Mouse (Mus musculus) liver, embryonic 16.5 days (tissue): ENCODE results near the gene Tex11. TPM values are rescaled to one million over a fixed set of nuclear protein-coding genes. Genes with fewer than 3 reads are reported as not detected.

Experiments
- ATAC-seq: fragments of 200-750 bp; cut with Nextera tagmentation; 2 replicates; pipeline ENCODE4 v1.8.0; 2017; ENCODE audit warnings: low read depth, mild to moderate bottlenecking, moderate number of reproducible peaks, moderate library complexity
- H3K27ac ChIP-seq: fragments of 300-500 bp; sonication (generic); 2 replicates; pipeline ENCODE4 v1.5.1; 2014; ENCODE audit warnings: mild to moderate bottlenecking, low read length
- H3K27me3 ChIP-seq: fragments of 300-500 bp; sonication (generic); 2 replicates; pipeline ENCODE4 v1.6.1; 2014; ENCODE audit warnings: low read depth, low read length, mixed read lengths; ENCODE audit not compliant: control insufficient read depth, insufficient read depth
- H3K36me3 ChIP-seq: fragments of 300-500 bp; sonication (generic); 2 replicates; pipeline ENCODE4 v1.6.1; 2014; ENCODE audit warnings: mild to moderate bottlenecking; ENCODE audit not compliant: control insufficient read depth, insufficient read depth
- H3K4me1 ChIP-seq: fragments of 300-500 bp; sonication (generic); 2 replicates; pipeline ENCODE4 v1.6.1; 2014; ENCODE audit warnings: low read depth, low read length, mixed read lengths; ENCODE audit not compliant: control insufficient read depth
- H3K4me2 ChIP-seq: fragments of 300-500 bp; sonication (generic); 2 replicates; pipeline ENCODE4 v1.6.1; 2014; ENCODE audit warnings: low read depth, low read length, mixed read lengths
- H3K4me3 ChIP-seq: fragments of 300-500 bp; sonication (generic); 2 replicates; pipeline ENCODE4 v1.5.1; 2014; ENCODE audit warnings: low read depth, mild to moderate bottlenecking, low read length
- H3K9ac ChIP-seq: fragments of 300-500 bp; sonication (generic); 2 replicates; pipeline ENCODE4 v1.6.1; 2014; ENCODE audit warnings: low read depth, low read length
- H3K9me3 ChIP-seq: fragments of 300-500 bp; sonication (generic); replicated peaks from 2 replicates; pipeline ENCODE4 v1.6.1; 2016; ENCODE audit warnings: low read length; ENCODE audit not compliant: control insufficient read depth
- WGBS: fragments of 180-500 bp; shearing (Covaris S2); extraction: QIAGEN DNeasy Blood & Tissue Kit; methylation state at CpG from one replicate; pipeline ENCODE4 v1.1.7; 2014; ENCODE audit not compliant: insufficient replicate concordance; 5-methylcytosine and 5-hydroxymethylcytosine counted together
- polyA plus RNA-seq: library from polyadenylated mRNA; unstranded; fragments of >200 nt; fragmentation: Nextera tagmentation; extraction: Ambion mirVana; gene quantifications from 2 replicates; pipeline ENCODE4 v1.2.1, GENCODE M21; 2015

The Tex11 gene
- polyA plus RNA-seq, 1 experiment from 2014 or later: not detected

GRCm38 (mm10) chrX:100797370-100797769, 262.1 kb downstream of the Tex11 start:
- WGBS: 72% methylated on average over 4 of the region's 4 CpGs
- Histone ChIP-seq H3K4me3 (no peak overlapping the region), H3K27ac (no peak overlapping the region), H3K9ac (no peak overlapping the region), H3K27me3 (no peaks in the 10 kb centered on the region; the same call in 1 of the 2 replicates), H3K36me3 (no peaks in the 10 kb centered on the region), H3K9me3 (no peaks in the 10 kb centered on the region), H3K4me1 (no peaks in the 10 kb centered on the region), H3K4me2 (no peak overlapping the region)
- no peak for ATAC-seq

DNA sequence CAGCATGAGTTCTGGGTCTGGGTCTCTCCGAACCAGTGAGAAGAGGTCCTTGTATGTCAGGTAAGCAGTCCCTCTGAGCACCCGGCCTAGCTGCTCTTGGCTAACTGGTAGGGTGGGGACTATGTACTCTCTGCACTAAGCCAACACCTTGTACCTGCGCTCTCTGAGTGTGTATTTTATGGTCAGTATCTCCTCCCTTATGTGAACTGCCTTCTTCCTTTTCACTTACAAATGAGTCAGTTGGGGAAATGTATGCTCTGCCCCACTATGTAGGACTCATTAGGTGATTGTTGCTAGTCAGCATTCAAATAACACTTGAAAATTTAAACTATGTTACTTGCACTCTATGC, 262.8 kb downstream of the Tex11 start:
- no peak overlapping the region for H3K4me2 ChIP-seq
- 59% methylated on average over 3 of the region's 3 CpGs for WGBS

DNA sequence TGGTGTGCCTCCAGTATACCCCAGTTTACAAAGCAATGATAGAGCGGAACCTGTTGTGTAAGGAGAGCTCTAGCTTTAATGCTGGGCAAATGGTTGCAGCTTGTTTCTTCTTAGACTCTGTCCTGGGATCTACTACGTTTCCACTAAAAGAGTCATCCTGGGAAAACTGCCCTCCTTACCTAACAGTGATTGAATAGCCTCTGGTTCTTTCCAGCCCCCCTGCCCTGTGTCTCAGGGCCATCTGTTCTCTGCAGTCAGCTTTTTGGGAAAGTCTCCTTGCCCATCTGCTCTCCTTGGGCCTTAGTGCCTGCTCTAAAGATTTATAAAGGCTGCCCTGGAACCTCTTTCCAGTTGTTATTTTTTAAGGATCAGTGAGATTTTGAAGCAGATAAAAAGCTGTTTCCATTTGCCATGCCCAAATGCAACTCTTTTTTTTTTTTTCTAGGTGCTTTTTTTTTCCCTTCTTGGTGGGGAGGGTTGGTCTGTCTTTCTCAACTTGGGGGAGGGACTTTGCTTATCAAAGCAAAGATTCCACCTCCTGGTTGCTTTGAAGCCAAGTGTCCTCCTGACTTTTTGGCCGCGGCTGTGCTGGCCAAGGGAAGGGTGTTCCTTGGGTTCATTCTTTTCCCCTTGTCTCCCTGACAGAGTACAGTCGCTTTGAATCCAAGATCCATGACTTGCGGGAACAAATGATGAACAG, 263.3 kb downstream of the Tex11 start:
- Histone ChIP-seq H3K4me2 (no peak overlapping the region), H3K27me3 (no peaks in the 10 kb centered on the region; the same call in 1 of the 2 replicates), H3K9me3 (no peaks in the 10 kb centered on the region), H3K4me1 (no peaks in the 10 kb centered on the region), H3K4me3 (no peak overlapping the region), H3K27ac (no peak overlapping the region), H3K36me3 (no peaks in the 10 kb centered on the region), H3K9ac (no peak overlapping the region)
- WGBS: 52% methylated on average over 6 of the region's 6 CpGs
- no peak for ATAC-seq

More for the DNA sequence above, 262.8 kb downstream of the Tex11 start:
- Histone ChIP-seq H3K27ac (no peak overlapping the region), H3K36me3 (no peaks in the 10 kb centered on the region), H3K27me3 (no peaks in the 10 kb centered on the region; the same call in 1 of the 2 replicates), H3K4me3 (no peak overlapping the region), H3K9me3 (no peaks in the 10 kb centered on the region), H3K9ac (no peak overlapping the region), H3K4me1 (no peaks in the 10 kb centered on the region)
- ATAC-seq: no peak

DNA sequence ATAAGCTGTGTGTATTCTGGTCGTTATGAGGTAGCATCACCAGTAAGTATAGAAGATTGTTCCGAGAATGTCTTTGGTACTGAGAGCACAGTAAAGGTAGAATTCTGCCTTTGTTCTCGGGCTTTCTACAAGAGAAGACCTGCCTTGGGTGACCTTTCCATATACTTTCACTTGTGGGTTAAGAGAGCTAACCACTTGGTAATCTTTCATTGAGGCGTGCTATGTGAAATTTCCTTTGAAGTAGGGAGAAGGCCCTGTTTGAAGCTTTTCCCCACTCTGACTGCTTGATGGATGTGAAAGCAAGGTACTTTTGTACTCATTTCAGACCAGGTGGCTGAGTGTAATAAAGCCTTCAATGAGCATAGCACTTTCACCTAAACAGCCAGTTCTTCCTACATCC, 270.1 kb downstream of the Tex11 start:
- no peak overlapping the region for H3K27ac ChIP-seq
- H3K9me3 ChIP-seq: no peaks in the 10 kb centered on the region
- WGBS: 58% methylated on average over 4 of the region's 4 CpGs
- no peaks in the 10 kb centered on the region for H3K27me3 ChIP-seq
- no peaks in the 10 kb centered on the region for H3K36me3 ChIP-seq
- H3K4me1 ChIP-seq: no peaks in the 10 kb centered on the region
- no peak for ATAC-seq
- no peak overlapping the region for H3K4me2 ChIP-seq
- no peak overlapping the region for H3K9ac ChIP-seq
- no peak overlapping the region for H3K4me3 ChIP-seq

Other genes with a start within 250 kb of the Tex11 start
- 0.19 and 0.57 TPM in 2 replicates for gene Slc7a3, start 26.4 kb upstream of the Tex11 start, polyA plus RNA-seq
- gene Snx12, start 162.9 kb upstream of the Tex11 start, polyA plus RNA-seq: 18.7 and 19.4 TPM in 2 replicates
- gene Foxo4, start 194.9 kb upstream of the Tex11 start, polyA plus RNA-seq: 1.2 and 1.7 TPM in 2 replicates
- gene Gm614, start 204.3 kb upstream of the Tex11 start, polyA plus RNA-seq: not detected in 2 replicates
- gene Il2rg, start 208.6 kb upstream of the Tex11 start, polyA plus RNA-seq: 7.3 and 8.2 TPM in 2 replicates
- gene Gm20489, start 209.4 kb upstream of the Tex11 start, polyA plus RNA-seq: not detected in 2 replicates
- 21.6 and 25.5 TPM in 2 replicates for gene Med12, start 214.4 kb upstream of the Tex11 start, polyA plus RNA-seq
- 0.06 and 0.11 TPM in 2 replicates for gene Nlgn3, start 239.5 kb upstream of the Tex11 start, polyA plus RNA-seq